Mouse (Mus musculus): ENCODE results near the gene Dglucy. TPM values are rescaled to one million over a fixed set of nuclear protein-coding genes. Genes with fewer than 3 reads are reported as not detected.
"Not testable (repeated sequence)": the region's sequence is repeated elsewhere in the genome, so short reads cannot be mapped to it uniquely, and the experiment has no call there.

Gene Dglucy
- polyA plus RNA-seq, 1 experiment from 2014 or later, result 2.8 TPM

GRCm38 (mm10) chr12:100784152-100784551, 5.3 kb downstream of the Dglucy start:
- DNase-seq (ENCODE audit: low spot score), result no peak
- no peak overlapping the region for H3K4me2 ChIP-seq (replicated peaks; ENCODE audit: low read depth)
- H3K4me1 ChIP-seq (replicated peaks; ENCODE audit: control insufficient read depth, insufficient read depth), result 0 out of 2 replicates have a peak, but pooled peaks cover 3% of the 10 kb centered on the region
- H3K36me3 ChIP-seq (ENCODE audit: control insufficient read depth, insufficient read depth, low read length), result no peaks in the 10 kb centered on the region
- H3K27ac ChIP-seq (replicated peaks), result no peak overlapping the region
- no peak overlapping the region for H3K9ac ChIP-seq (ENCODE audit: low read length)
- H3K27me3 ChIP-seq (ENCODE audit: control insufficient read depth, insufficient read depth, low read length), result no peaks in the 10 kb centered on the region
- H3K4me3 ChIP-seq (ENCODE audit: low read depth, low read length), result no peak overlapping the region
- 74% methylated on average over 2 of the region's 2 CpGs for WGBS
- TF ChIP-seq EP300 (optimal IDR thresholded peaks at IDR 0.05) (no peak), CTCF (IDR thresholded peaks at IDR 0.05; ENCODE audit: low read depth) (no peak)
- ATAC-seq (ENCODE audit: low FRiP score, low TSS enrichment), result no peak
- no peaks in the 10 kb centered on the region for H3K9me3 ChIP-seq (ENCODE audit: control insufficient read depth, low read length)

DNA sequence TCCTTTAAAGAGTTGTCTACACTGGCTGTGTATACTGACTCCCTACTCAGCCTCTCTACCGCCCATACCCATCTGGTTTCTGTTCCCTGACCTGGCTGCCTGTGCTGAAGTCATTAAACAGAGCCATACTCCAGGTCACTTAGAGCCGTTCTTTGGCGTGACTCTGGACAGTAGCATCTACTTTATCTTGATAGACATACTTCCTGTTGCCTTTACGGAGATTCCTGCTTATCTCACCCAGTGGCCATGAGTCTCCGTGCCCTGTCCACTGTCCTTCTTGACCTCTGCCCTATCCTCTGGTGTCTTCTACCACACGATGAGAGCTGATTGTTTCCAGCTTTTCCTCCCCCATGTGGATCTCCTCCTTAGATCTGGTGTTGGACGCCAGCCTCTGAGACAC, 6.5 kb downstream of the Dglucy start:
- Histone ChIP-seq H3K4me2 (replicated peaks; ENCODE audit: low read depth) (no peak overlapping the region), H3K4me1 (replicated peaks; ENCODE audit: control insufficient read depth, insufficient read depth) (no peaks in the 10 kb centered on the region), H3K9me3 (ENCODE audit: control insufficient read depth, low read length) (no peaks in the 10 kb centered on the region), H3K27ac (replicated peaks) (no peak overlapping the region), H3K27me3 (ENCODE audit: control insufficient read depth, insufficient read depth, low read length) (no peaks in the 10 kb centered on the region), H3K4me3 (ENCODE audit: low read depth, low read length) (no peak overlapping the region), H3K36me3 (ENCODE audit: control insufficient read depth, insufficient read depth, low read length) (no peaks in the 10 kb centered on the region), H3K9ac (ENCODE audit: low read length) (no peak overlapping the region)
- WGBS, result 53% methylated on average over 7 of the region's 7 CpGs
- TF ChIP-seq EP300 (optimal IDR thresholded peaks at IDR 0.05), result no peak
- TF ChIP-seq CTCF (IDR thresholded peaks at IDR 0.05; ENCODE audit: low read depth), result no peak
- ATAC-seq (ENCODE audit: low FRiP score, low TSS enrichment) (no peak), DNase-seq (ENCODE audit: low spot score) (no peak)

DNA sequence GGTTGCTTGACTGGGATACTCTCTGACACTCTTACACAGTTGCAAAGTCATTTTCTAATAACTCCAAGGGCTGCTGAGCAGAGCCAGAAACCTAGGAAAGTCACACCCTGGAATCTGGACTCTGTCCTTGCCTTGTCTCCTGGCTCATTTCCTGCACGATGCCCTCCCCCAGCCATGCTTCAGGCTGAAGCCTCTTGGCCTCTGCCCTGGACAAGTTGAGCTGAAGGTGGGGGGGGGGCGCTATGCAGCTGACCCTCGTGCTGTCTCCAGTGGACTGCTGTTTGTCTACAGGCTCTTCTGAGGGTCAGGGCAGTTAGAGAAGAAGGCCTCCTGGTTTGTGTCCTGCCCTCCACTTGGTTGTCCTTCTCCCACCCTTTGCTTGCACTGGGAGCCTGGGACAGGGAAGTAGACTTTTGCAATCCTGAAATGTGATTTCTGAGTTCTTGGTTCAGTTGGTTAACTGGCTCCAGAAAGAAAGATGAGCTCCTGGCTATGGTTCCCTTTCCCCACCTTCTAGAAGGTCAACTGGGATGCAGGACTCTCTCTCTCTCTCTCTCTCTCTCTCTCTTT, 11.2 kb downstream of the Dglucy start:
- Histone ChIP-seq H3K4me3 (ENCODE audit: low read depth, low read length) (no peak overlapping the region), H3K27me3 (ENCODE audit: control insufficient read depth, insufficient read depth, low read length) (no peaks in the 10 kb centered on the region), H3K4me2 (replicated peaks; ENCODE audit: low read depth) (no peak overlapping the region), H3K9me3 (ENCODE audit: control insufficient read depth, low read length) (no peaks in the 10 kb centered on the region), H3K27ac (replicated peaks) (no peak overlapping the region), H3K9ac (ENCODE audit: low read length) (no peak overlapping the region), H3K4me1 (replicated peaks; ENCODE audit: control insufficient read depth, insufficient read depth) (no peaks in the 10 kb centered on the region), H3K36me3 (ENCODE audit: control insufficient read depth, insufficient read depth, low read length) (no peaks in the 10 kb centered on the region)
- whole genome bisulfite sequencing, result 42% methylated on average over 3 of the region's 3 CpGs
- ATAC-seq (ENCODE audit: low FRiP score, low TSS enrichment) (peak; percentile 45; the same call in 1 of the 2 replicates), DNase-seq (ENCODE audit: low spot score) (peak; percentile 36)
- TF ChIP-seq CTCF (IDR thresholded peaks at IDR 0.05; ENCODE audit: low read depth) (no peak), EP300 (optimal IDR thresholded peaks at IDR 0.05) (no peak)

DNA sequence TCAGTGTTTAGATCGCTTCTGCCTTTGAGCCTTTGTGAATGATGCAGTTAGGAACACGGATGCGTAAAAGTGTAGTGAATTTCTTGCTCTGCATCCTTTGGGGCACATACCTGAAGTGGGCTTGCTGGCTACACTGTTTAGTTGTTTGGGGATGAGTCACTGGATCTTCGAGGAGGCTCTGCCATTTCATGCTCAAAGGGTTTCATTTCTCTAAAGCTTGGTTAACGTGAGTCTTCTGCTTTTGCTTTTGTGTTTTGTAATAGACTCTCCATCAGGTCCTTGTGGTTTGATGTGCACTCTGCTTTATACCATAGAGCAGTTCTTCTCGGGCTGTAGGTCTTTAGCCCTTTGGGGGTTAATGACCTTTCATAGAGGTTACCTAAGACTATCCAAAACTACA, 12.6 kb downstream of the Dglucy start:
- TF ChIP-seq EP300 (optimal IDR thresholded peaks at IDR 0.05), result no peak
- no peak for TF ChIP-seq CTCF (IDR thresholded peaks at IDR 0.05; ENCODE audit: low read depth)
- H3K36me3 ChIP-seq (ENCODE audit: control insufficient read depth, insufficient read depth, low read length), result no peaks in the 10 kb centered on the region
- no peaks in the 10 kb centered on the region for H3K4me1 ChIP-seq (replicated peaks; ENCODE audit: control insufficient read depth, insufficient read depth)
- H3K4me2 ChIP-seq (replicated peaks; ENCODE audit: low read depth), result no peak overlapping the region
- no peak overlapping the region for H3K4me3 ChIP-seq (ENCODE audit: low read depth, low read length)
- H3K27me3 ChIP-seq (ENCODE audit: control insufficient read depth, insufficient read depth, low read length), result no peaks in the 10 kb centered on the region
- DNase-seq (ENCODE audit: low spot score) (no peak), ATAC-seq (ENCODE audit: low FRiP score, low TSS enrichment) (no peak)
- H3K9ac ChIP-seq (ENCODE audit: low read length), result no peak overlapping the region
- 72% methylated on average over 6 of the region's 6 CpGs for WGBS
- H3K9me3 ChIP-seq (ENCODE audit: control insufficient read depth, low read length), result no peaks in the 10 kb centered on the region
- no peak overlapping the region for H3K27ac ChIP-seq (replicated peaks)

DNA sequence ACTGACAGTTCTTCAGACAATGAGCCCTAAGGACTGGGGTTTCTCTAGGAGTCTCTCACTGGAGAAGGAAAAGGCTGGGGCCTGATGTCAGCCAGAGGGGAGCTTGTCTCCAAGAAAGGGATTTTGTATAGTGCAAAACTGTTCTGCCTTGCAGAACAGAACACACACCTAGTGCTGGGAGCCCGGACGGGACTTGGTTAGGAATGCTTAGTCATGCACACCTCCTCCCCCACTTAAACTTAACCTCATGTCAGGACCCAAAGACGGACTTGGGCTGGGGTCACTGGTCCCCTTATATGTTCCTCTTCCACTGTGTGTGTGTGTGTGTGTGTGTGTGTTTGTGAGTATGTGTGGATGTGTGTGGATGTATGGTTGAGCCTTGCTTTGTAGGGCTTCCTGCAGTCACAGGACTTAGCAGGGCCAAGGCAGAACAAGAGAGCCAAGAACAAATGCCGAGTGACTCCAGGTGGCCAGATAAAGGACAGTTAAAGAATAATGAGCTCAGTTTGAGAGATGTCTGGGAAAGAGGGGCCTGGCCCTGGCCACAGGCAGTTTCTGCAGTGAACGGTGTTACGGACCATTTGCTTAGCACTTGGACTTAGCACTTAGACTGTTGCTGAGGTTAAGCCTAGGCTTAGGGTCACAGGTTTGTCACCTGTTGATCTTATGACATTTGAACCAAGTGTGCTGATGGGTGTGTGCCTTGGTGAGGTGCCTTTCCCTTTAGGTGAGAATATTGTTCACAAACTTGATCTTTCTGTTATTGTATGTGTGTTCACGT, 15.8 kb downstream of the Dglucy start:
- DNase-seq (ENCODE audit: low spot score) (no peak), ATAC-seq (ENCODE audit: low FRiP score, low TSS enrichment) (no peak)
- Histone ChIP-seq H3K9ac (ENCODE audit: low read length) (no peak overlapping the region), H3K4me1 (replicated peaks; ENCODE audit: control insufficient read depth, insufficient read depth) (no peaks in the 10 kb centered on the region), H3K4me2 (replicated peaks; ENCODE audit: low read depth) (no peak overlapping the region), H3K4me3 (ENCODE audit: low read depth, low read length) (no peak overlapping the region), H3K27ac (replicated peaks) (no peak overlapping the region; the same call in 1 of the 2 replicates), H3K9me3 (ENCODE audit: control insufficient read depth, low read length) (no peaks in the 10 kb centered on the region), H3K36me3 (ENCODE audit: control insufficient read depth, insufficient read depth, low read length) (no peaks in the 10 kb centered on the region), H3K27me3 (ENCODE audit: control insufficient read depth, insufficient read depth, low read length) (no peaks in the 10 kb centered on the region)
- TF ChIP-seq EP300 (optimal IDR thresholded peaks at IDR 0.05), result no peak
- WGBS, result 51% methylated on average over 7 of the region's 7 CpGs

DNA sequence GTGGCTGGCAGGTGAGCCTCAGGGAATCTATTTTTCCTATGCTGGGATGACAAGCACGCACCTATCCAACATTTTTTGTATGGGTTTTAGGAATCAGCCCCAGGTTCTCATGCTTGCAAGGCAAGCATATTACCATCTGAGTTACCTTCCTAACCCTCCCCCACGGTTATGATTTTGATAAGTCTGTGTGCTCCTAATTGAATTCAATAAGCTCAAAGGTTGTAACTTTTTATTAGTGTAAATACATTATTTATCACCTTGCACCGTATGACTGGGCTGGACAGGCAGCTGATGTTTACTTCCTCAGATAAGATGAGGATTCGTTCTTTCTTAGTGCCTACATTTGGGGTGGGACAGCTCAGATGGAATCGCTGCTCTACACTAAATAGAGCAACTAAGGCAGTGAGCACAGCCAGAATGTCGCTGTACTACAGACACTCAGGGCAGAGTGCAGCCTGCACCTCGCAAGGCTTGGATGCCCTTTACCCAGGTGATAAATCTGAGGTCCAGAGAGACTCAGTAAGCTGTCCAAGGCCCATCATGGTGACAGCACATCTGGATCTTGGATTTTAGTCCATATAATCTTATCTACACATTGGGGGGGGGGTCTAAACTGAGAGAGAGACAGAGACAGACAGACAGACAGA, 16.7 kb downstream of the Dglucy start:
- Histone ChIP-seq H3K4me1 (replicated peaks; ENCODE audit: control insufficient read depth, insufficient read depth) (no peaks in the 10 kb centered on the region), H3K9ac (ENCODE audit: low read length) (no peak overlapping the region), H3K27me3 (ENCODE audit: control insufficient read depth, insufficient read depth, low read length) (no peaks in the 10 kb centered on the region), H3K27ac (replicated peaks) (no peak overlapping the region), H3K36me3 (ENCODE audit: control insufficient read depth, insufficient read depth, low read length) (no peaks in the 10 kb centered on the region), H3K4me3 (ENCODE audit: low read depth, low read length) (no peak overlapping the region), H3K9me3 (ENCODE audit: control insufficient read depth, low read length) (no peaks in the 10 kb centered on the region), H3K4me2 (replicated peaks; ENCODE audit: low read depth) (no peak overlapping the region)
- DNase-seq (ENCODE audit: low spot score), result no peak
- WGBS, result 60% methylated on average over 7 of the region's 7 CpGs
- ATAC-seq (ENCODE audit: low FRiP score, low TSS enrichment), result peak; percentile 42; the same call in 1 of the 2 replicates
- no peak for TF ChIP-seq EP300 (optimal IDR thresholded peaks at IDR 0.05)
- no peak for TF ChIP-seq CTCF (IDR thresholded peaks at IDR 0.05; ENCODE audit: low read depth)

- not testable (repeated sequence) for H3K36me3 ChIP-seq (ENCODE audit: control insufficient read depth, insufficient read depth, low read length); H3K9ac ChIP-seq (ENCODE audit: low read length); H3K4me2 ChIP-seq (replicated peaks; ENCODE audit: low read depth); H3K4me1 ChIP-seq (replicated peaks; ENCODE audit: control insufficient read depth, insufficient read depth); ATAC-seq (ENCODE audit: low FRiP score, low TSS enrichment); H3K27ac ChIP-seq (replicated peaks); H3K9me3 ChIP-seq (ENCODE audit: control insufficient read depth, low read length); H3K4me3 ChIP-seq (ENCODE audit: low read depth, low read length); H3K27me3 ChIP-seq (ENCODE audit: control insufficient read depth, insufficient read depth, low read length)
- WGBS, result 94% methylated on average over 17 of the region's 19 CpGs
- DNase-seq (ENCODE audit: low spot score), result peak; percentile 5
These were observed 24.5 kb downstream of the Dglucy start for GRCm38 (mm10) chr12:100803391-100803790.

Data from stomach, postnatal 0 days (tissue).